Mouse (Mus musculus) testis, adult 2 months (tissue): ENCODE data around the gene Gm20388. TPM values are rescaled to one million over a fixed set of nuclear protein-coding genes. Genes with fewer than 3 reads are reported as not detected.

Source experiments
- H3K27ac ChIP-seq: fragments of 200-500 bp; 2 replicates; pipeline ENCODE4 v1.5.1; 2012; ENCODE audit warnings: low read depth, low read length; ENCODE audit not compliant: control insufficient read depth, insufficient read depth
- H3K27me3 ChIP-seq: fragments of 200-500 bp; 2 replicates; pipeline ENCODE4 v1.6.1; 2012; ENCODE audit warnings: mild to moderate bottlenecking, low read length, moderate library complexity; ENCODE audit not compliant: control insufficient read depth, insufficient read depth
- H3K36me3 ChIP-seq: fragments of 200-500 bp; 2 replicates; pipeline ENCODE4 v1.6.1; 2012; ENCODE audit warnings: mild to moderate bottlenecking, low read length; ENCODE audit not compliant: control insufficient read depth, insufficient read depth
- H3K4me1 ChIP-seq: fragments of 200-500 bp; 2 replicates; pipeline ENCODE4 v1.6.1; 2012; ENCODE audit warnings: low read length; ENCODE audit not compliant: control insufficient read depth, insufficient read depth
- H3K4me3 ChIP-seq: fragments of 200-500 bp; 2 replicates; pipeline ENCODE4 v1.5.1; 2012; ENCODE audit warnings: low read depth, mild to moderate bottlenecking, low read length, moderate library complexity, mixed read lengths; ENCODE audit not compliant: control insufficient read depth
- CTCF ChIP-seq: fragments of 200-500 bp; IDR thresholded peaks from 2 replicates; pipeline ENCODE4 v1.5.1; 2012; ENCODE audit warnings: low read depth, mild to moderate bottlenecking, inconsistent platforms, low read length, moderate library complexity; ENCODE audit not compliant: control insufficient read depth, insufficient read depth, insufficient replicate concordance
- POLR2A ChIP-seq: fragments of 200-500 bp; IDR thresholded peaks from 2 replicates; pipeline ENCODE4 v1.6.1; 2012; ENCODE audit warnings: low read depth, mild to moderate bottlenecking, inconsistent platforms, low read length, moderate library complexity; ENCODE audit not compliant: control insufficient read depth
- polyA plus RNA-seq: library from polyadenylated mRNA; depleted of rRNA; stranded (reverse); fragments of >200 nt; gene quantifications from 2 replicates; pipeline ENCODE4 v1.2.3, GENCODE M21; 2012

Gene Gm20388
- polyA plus RNA-seq, 1 experiment = 5.6 TPM

- Histone ChIP-seq H3K27me3 (peaks cover 3% of the 10 kb centered on the region; the same call in 1 of the 2 replicates), H3K4me3 (peak overlapping the region; percentile 30; the same call in 1 of the 2 replicates)
- TF ChIP-seq POLR2A (no peak), CTCF (no peak)
Observed at GRCm38 (mm10) chr8:121093496-121093895, 1182.9 kb downstream of the Gm20388 start.

GRCm38 (mm10) chr8:121104049-121104818 lies 1193.6 kb downstream of the Gm20388 start:
- peak; percentile 96 for TF ChIP-seq CTCF
- no peak for TF ChIP-seq POLR2A
- peaks cover 9% of the 10 kb centered on the region for H3K4me1 ChIP-seq
- no peak overlapping the region for H3K27ac ChIP-seq
- no peaks in the 10 kb centered on the region for H3K36me3 ChIP-seq
- no peaks in the 10 kb centered on the region for H3K27me3 ChIP-seq
- no peak overlapping the region for H3K4me3 ChIP-seq

More at GRCm38 (mm10) chr8:121093496-121093895, 1182.9 kb downstream of the Gm20388 start:
- Histone ChIP-seq H3K27ac (no peak overlapping the region), H3K36me3 (no peaks in the 10 kb centered on the region), H3K4me1 (peaks cover 16% of the 10 kb centered on the region)

- peak within 1 kb of the TSS; percentile 97 for H3K4me3 ChIP-seq
- TF ChIP-seq POLR2A (peak; percentile 60; the same call in 1 of the 2 replicates), CTCF (no peak)
- peaks cover 9% of the 10 kb centered on the region for H3K4me1 ChIP-seq
- peak within 1 kb of the TSS; percentile 77 for H3K27ac ChIP-seq
- H3K27me3 ChIP-seq = no peaks in the 10 kb centered on the region
- H3K36me3 ChIP-seq = no peaks in the 10 kb centered on the region
Observed at GRCm38 (mm10) chr8:121107668-121108656, 1197.3 kb downstream of the Gm20388 start, which contains the start of gene Mthfsd. Mthfsd (minus strand) TSS chr8:121108392.

- no peak for TF ChIP-seq POLR2A
- TF ChIP-seq CTCF = no peak
Observed at GRCm38 (mm10) chr8:121108657-121109056, 1198.0 kb downstream of the Gm20388 start.

GRCm38 (mm10) chr8:121111145-121111907 lies 1200.7 kb downstream of the Gm20388 start:
- TF ChIP-seq POLR2A = no peak
- no peak for TF ChIP-seq CTCF
- no peaks in the 10 kb centered on the region for H3K36me3 ChIP-seq
- no peak overlapping the region for H3K27ac ChIP-seq
- no peak overlapping the region for H3K4me3 ChIP-seq
- peaks cover 5% of the 10 kb centered on the region for H3K27me3 ChIP-seq
- peaks cover 14% of the 10 kb centered on the region for H3K4me1 ChIP-seq

More at GRCm38 (mm10) chr8:121108657-121109056, 1198.0 kb downstream of the Gm20388 start:
- Histone ChIP-seq H3K36me3 (no peaks in the 10 kb centered on the region), H3K27me3 (no peaks in the 10 kb centered on the region), H3K27ac (no peak overlapping the region), H3K4me1 (peaks cover 9% of the 10 kb centered on the region), H3K4me3 (peak overlapping the region; percentile 97)

- Histone ChIP-seq H3K4me1 (peaks cover 12% of the 10 kb centered on the region), H3K4me3 (no peak overlapping the region), H3K27ac (no peak overlapping the region), H3K36me3 (no peaks in the 10 kb centered on the region), H3K27me3 (peaks cover 6% of the 10 kb centered on the region)
- TF ChIP-seq CTCF (peak; percentile 91), POLR2A (no peak)
Observed at GRCm38 (mm10) chr8:121113261-121113660, 1202.6 kb downstream of the Gm20388 start.
